Mouse (Mus musculus) midbrain, embryonic 13.5 days (tissue): ENCODE data around the gene D10Wsu102e. TPM values are rescaled to one million over a fixed set of nuclear protein-coding genes. Genes with fewer than 3 reads are reported as not detected.

Experiments used
- ATAC-seq: fragments of 200-750 bp; cut with Nextera tagmentation; 2 replicates; pipeline ENCODE4 v1.8.0; 2017; ENCODE audit warnings: mild to moderate bottlenecking, moderate TSS enrichment, moderate library complexity
- H3K27ac ChIP-seq: fragments of 300-500 bp; sonication (generic); 2 replicates; pipeline ENCODE4 v1.5.1; 2015; ENCODE audit warnings: inconsistent platforms, mild to moderate bottlenecking, moderate library complexity
- H3K27me3 ChIP-seq: fragments of 300-500 bp; sonication (generic); 2 replicates; pipeline ENCODE4 v1.6.1; 2015; ENCODE audit warnings: mild to moderate bottlenecking, inconsistent platforms
- H3K36me3 ChIP-seq: fragments of 300-500 bp; sonication (generic); 2 replicates; pipeline ENCODE4 v1.6.1; 2015; ENCODE audit warnings: mild to moderate bottlenecking, inconsistent platforms
- H3K4me1 ChIP-seq: fragments of 300-500 bp; sonication (generic); replicated peaks from 2 replicates; pipeline ENCODE4 v1.6.1; 2015; ENCODE audit warnings: inconsistent platforms
- H3K4me2 ChIP-seq: fragments of 300-500 bp; sonication (generic); replicated peaks from 2 replicates; pipeline ENCODE4 v1.6.1; 2015; ENCODE audit warnings: moderate library complexity, mild to moderate bottlenecking, inconsistent platforms
- H3K4me3 ChIP-seq: fragments of 300-500 bp; sonication (generic); replicated peaks from 2 replicates; pipeline ENCODE4 v1.5.1; 2015; ENCODE audit warnings: mild to moderate bottlenecking, inconsistent platforms
- H3K9ac ChIP-seq: fragments of 300-500 bp; sonication (generic); replicated peaks from 2 replicates; pipeline ENCODE4 v1.6.1; 2015; ENCODE audit warnings: mild to moderate bottlenecking, inconsistent platforms
- H3K9me3 ChIP-seq: fragments of 300-500 bp; sonication (generic); 2 replicates; pipeline ENCODE4 v1.6.1; 2016; ENCODE audit warnings: mild to moderate bottlenecking, inconsistent platforms
- WGBS: fragments of 180-500 bp; shearing (Covaris S2); methylation state at CpG from one replicate; pipeline ENCODE4 v1.1.7; 2015; 5-methylcytosine and 5-hydroxymethylcytosine counted together
- polyA plus RNA-seq: library from polyadenylated mRNA; unstranded; fragments of >200 nt; fragmentation: Nextera tagmentation; extraction: Ambion mirVana; gene quantifications from 2 replicates; pipeline ENCODE4 v1.2.1, GENCODE M21; 2015

D10Wsu102e gene
- 0.94 and 0.95 TPM in 2 replicates for polyA plus RNA-seq

- Histone ChIP-seq H3K9me3 (no peaks in the 10 kb centered on the region), H3K4me2 (peak within 1 kb of the TSS; percentile 89), H3K27ac (peak within 1 kb of the TSS; percentile 76), H3K27me3 (0 out of 2 replicates have a peak, but pooled peaks cover 4% of the 10 kb centered on the region), H3K36me3 (peaks cover 23% of the 10 kb centered on the region), H3K4me1 (peaks cover 21% of the 10 kb centered on the region), H3K4me3 (peak within 1 kb of the TSS; percentile 89), H3K9ac (peak within 1 kb of the TSS; percentile 89)
- peak; percentile 99 for ATAC-seq
- WGBS: under 1% methylated on average over 30 of the region's 30 CpGs
Measured at GRCm38 (mm10) chr10:83359956-83360355, at the start of gene D10Wsu102e. Gene D10Wsu102e (plus strand): TSS chr10:83360221.

- no peaks in the 10 kb centered on the region; the same call in 1 of the 2 replicates for H3K4me1 ChIP-seq
- no peak for ATAC-seq
- H3K9ac ChIP-seq: no peak overlapping the region
- H3K27ac ChIP-seq: no peak overlapping the region
- no peaks in the 10 kb centered on the region for H3K36me3 ChIP-seq
- no peaks in the 10 kb centered on the region for H3K9me3 ChIP-seq
- H3K27me3 ChIP-seq: no peaks in the 10 kb centered on the region
- no peak overlapping the region for H3K4me3 ChIP-seq
- WGBS: 90% methylated on average over 7 of the region's 7 CpGs
- no peak overlapping the region for H3K4me2 ChIP-seq
Measured at GRCm38 (mm10) chr10:83310356-83310755, 49.7 kb upstream of the D10Wsu102e start.

GRCm38 (mm10) chr10:83313033-83313432 lies 47.0 kb upstream of the D10Wsu102e start:
- H3K36me3 ChIP-seq: no peaks in the 10 kb centered on the region
- H3K9ac ChIP-seq: no peak overlapping the region
- no peak overlapping the region for H3K4me2 ChIP-seq
- 86% methylated on average over 5 of the region's 5 CpGs for WGBS
- H3K27me3 ChIP-seq: no peaks in the 10 kb centered on the region
- H3K4me1 ChIP-seq: no peaks in the 10 kb centered on the region
- no peak overlapping the region for H3K27ac ChIP-seq
- H3K4me3 ChIP-seq: no peak overlapping the region
- ATAC-seq: no peak
- no peaks in the 10 kb centered on the region for H3K9me3 ChIP-seq

- WGBS: 89% methylated on average over 6 of the region's 6 CpGs
- H3K27me3 ChIP-seq: peaks cover 9% of the 10 kb centered on the region; the same call in 1 of the 2 replicates
- H3K4me3 ChIP-seq: no peak overlapping the region
- no peaks in the 10 kb centered on the region for H3K9me3 ChIP-seq
- H3K4me1 ChIP-seq: no peaks in the 10 kb centered on the region; the same call in none of the 2 replicates
- H3K9ac ChIP-seq: no peak overlapping the region
- H3K36me3 ChIP-seq: no peaks in the 10 kb centered on the region
- H3K27ac ChIP-seq: no peak overlapping the region
- ATAC-seq: no peak
- H3K4me2 ChIP-seq: no peak overlapping the region
Measured at GRCm38 (mm10) chr10:83320396-83320795, 39.6 kb upstream of the D10Wsu102e start.

GRCm38 (mm10) chr10:83320870-83321269 lies 39.2 kb upstream of the D10Wsu102e start:
- ATAC-seq: no peak
- no peak overlapping the region for H3K27ac ChIP-seq
- H3K4me2 ChIP-seq: no peak overlapping the region
- H3K9me3 ChIP-seq: no peaks in the 10 kb centered on the region
- H3K36me3 ChIP-seq: no peaks in the 10 kb centered on the region
- no peak overlapping the region for H3K9ac ChIP-seq
- peaks cover 9% of the 10 kb centered on the region; the same call in 1 of the 2 replicates for H3K27me3 ChIP-seq
- H3K4me3 ChIP-seq: no peak overlapping the region
- H3K4me1 ChIP-seq: no peaks in the 10 kb centered on the region; the same call in none of the 2 replicates
- 91% methylated on average over 7 of the region's 7 CpGs for WGBS

GRCm38 (mm10) chr10:83321528-83321927 lies 38.5 kb upstream of the D10Wsu102e start:
- no peaks in the 10 kb centered on the region; the same call in none of the 2 replicates for H3K4me1 ChIP-seq
- H3K27ac ChIP-seq: no peak overlapping the region
- no peak overlapping the region for H3K4me3 ChIP-seq
- H3K27me3 ChIP-seq: peaks cover 9% of the 10 kb centered on the region; the same call in 1 of the 2 replicates
- no peaks in the 10 kb centered on the region for H3K36me3 ChIP-seq
- 22% methylated on average over 6 of the region's 6 CpGs for WGBS
- no peaks in the 10 kb centered on the region for H3K9me3 ChIP-seq
- no peak overlapping the region for H3K9ac ChIP-seq
- H3K4me2 ChIP-seq: no peak overlapping the region
- ATAC-seq: 0 out of 2 replicates have a peak, but pooled peaks have one; percentile 50

- no peak overlapping the region for H3K27ac ChIP-seq
- H3K4me1 ChIP-seq: no peaks in the 10 kb centered on the region; the same call in none of the 2 replicates
- no peak overlapping the region for H3K9ac ChIP-seq
- no peaks in the 10 kb centered on the region for H3K9me3 ChIP-seq
- no peak overlapping the region for H3K4me2 ChIP-seq
- H3K4me3 ChIP-seq: no peak overlapping the region
- peaks cover 9% of the 10 kb centered on the region; the same call in 1 of the 2 replicates for H3K27me3 ChIP-seq
- WGBS: 43% methylated on average over 7 of the region's 7 CpGs
- H3K36me3 ChIP-seq: no peaks in the 10 kb centered on the region
- ATAC-seq: no peak
Measured at GRCm38 (mm10) chr10:83322551-83323100, 37.4 kb upstream of the D10Wsu102e start.

GRCm38 (mm10) chr10:83324871-83325270 lies 35.1 kb upstream of the D10Wsu102e start:
- no peak for ATAC-seq

GRCm38 (mm10) chr10:83325903-83326302 lies 34.1 kb upstream of the D10Wsu102e start:
- no peak overlapping the region for H3K4me2 ChIP-seq
- no peaks in the 10 kb centered on the region; the same call in none of the 2 replicates for H3K4me1 ChIP-seq
- H3K36me3 ChIP-seq: no peaks in the 10 kb centered on the region
- H3K9ac ChIP-seq: no peak overlapping the region
- 95% methylated on average over 1 of the region's 1 CpGs for WGBS
- H3K9me3 ChIP-seq: no peaks in the 10 kb centered on the region
- ATAC-seq: no peak
- peaks cover 6% of the 10 kb centered on the region; the same call in 1 of the 2 replicates for H3K27me3 ChIP-seq
- H3K4me3 ChIP-seq: no peak overlapping the region
- H3K27ac ChIP-seq: no peak overlapping the region

More at GRCm38 (mm10) chr10:83324871-83325270, 35.1 kb upstream of the D10Wsu102e start:
- Histone ChIP-seq H3K9me3 (no peaks in the 10 kb centered on the region), H3K4me1 (no peaks in the 10 kb centered on the region; the same call in none of the 2 replicates), H3K27me3 (peaks cover 9% of the 10 kb centered on the region; the same call in 1 of the 2 replicates), H3K4me2 (no peak overlapping the region), H3K4me3 (no peak overlapping the region), H3K36me3 (no peaks in the 10 kb centered on the region), H3K27ac (no peak overlapping the region), H3K9ac (no peak overlapping the region)
- WGBS: 89% methylated on average over 3 of the region's 3 CpGs

- Histone ChIP-seq H3K9me3 (no peaks in the 10 kb centered on the region), H3K4me2 (no peak overlapping the region), H3K36me3 (no peaks in the 10 kb centered on the region), H3K27ac (no peak overlapping the region), H3K4me3 (no peak overlapping the region), H3K9ac (no peak overlapping the region), H3K4me1 (no peaks in the 10 kb centered on the region; the same call in 1 of the 2 replicates), H3K27me3 (peaks cover 6% of the 10 kb centered on the region; the same call in 1 of the 2 replicates)
- no peak for ATAC-seq
- WGBS: 94% methylated on average over 14 of the region's 14 CpGs
Measured at GRCm38 (mm10) chr10:83326648-83327285, 33.3 kb upstream of the D10Wsu102e start.

- H3K4me3 ChIP-seq: no peak overlapping the region
- no peak for ATAC-seq
- WGBS: 68% methylated on average over 5 of the region's 5 CpGs
- H3K27me3 ChIP-seq: peaks cover 7% of the 10 kb centered on the region; the same call in 1 of the 2 replicates
- H3K4me1 ChIP-seq: no peaks in the 10 kb centered on the region
- H3K4me2 ChIP-seq: no peak overlapping the region
- H3K9ac ChIP-seq: no peak overlapping the region
- no peaks in the 10 kb centered on the region for H3K9me3 ChIP-seq
- no peak overlapping the region for H3K27ac ChIP-seq
- no peaks in the 10 kb centered on the region for H3K36me3 ChIP-seq
Measured at GRCm38 (mm10) chr10:83328791-83329190, 31.2 kb upstream of the D10Wsu102e start.

GRCm38 (mm10) chr10:83330336-83330735 lies 29.7 kb upstream of the D10Wsu102e start:
- Histone ChIP-seq H3K27ac (no peak overlapping the region), H3K9me3 (no peaks in the 10 kb centered on the region), H3K4me2 (no peak overlapping the region), H3K36me3 (no peaks in the 10 kb centered on the region), H3K4me1 (no peaks in the 10 kb centered on the region), H3K9ac (no peak overlapping the region), H3K27me3 (peaks cover 17% of the 10 kb centered on the region), H3K4me3 (no peak overlapping the region)
- no peak for ATAC-seq
- WGBS: 83% methylated on average over 6 of the region's 6 CpGs
